Mouse (Mus musculus): Measurements from ENCODE around the gene Hesx1. TPM values are rescaled to one million over a fixed set of nuclear protein-coding genes. Genes with fewer than 3 reads are reported as not detected.

The Hesx1 gene
- polyA plus RNA-seq, 1 experiment from 2014 or later, result 0.29 TPM

GRCm38 (mm10) chr14:26996257-26996656, 2.0 kb downstream of the Hesx1 start:
- no peaks in the 10 kb centered on the region for H3K27me3 ChIP-seq (ENCODE audit: control insufficient read depth, insufficient read depth, low read length)
- no peaks in the 10 kb centered on the region for H3K9me3 ChIP-seq (replicated peaks; ENCODE audit: control insufficient read depth, low read length)
- H3K4me3 ChIP-seq (ENCODE audit: low read length), result no peak overlapping the region
- H3K27ac ChIP-seq (ENCODE audit: low read length), result no peak overlapping the region
- no peaks in the 10 kb centered on the region for H3K36me3 ChIP-seq (ENCODE audit: control insufficient read depth, insufficient read depth)
- ATAC-seq (replicated peaks; ENCODE audit: extremely low read depth, insufficient read depth, low FRiP score), result no peak
- no peak overlapping the region for H3K4me2 ChIP-seq (ENCODE audit: low read depth, low read length)
- no peak overlapping the region for H3K9ac ChIP-seq (ENCODE audit: low read length)
- peaks cover 5% of the 10 kb centered on the region for H3K4me1 ChIP-seq (ENCODE audit: control insufficient read depth, insufficient read depth, low read length)

DNA sequence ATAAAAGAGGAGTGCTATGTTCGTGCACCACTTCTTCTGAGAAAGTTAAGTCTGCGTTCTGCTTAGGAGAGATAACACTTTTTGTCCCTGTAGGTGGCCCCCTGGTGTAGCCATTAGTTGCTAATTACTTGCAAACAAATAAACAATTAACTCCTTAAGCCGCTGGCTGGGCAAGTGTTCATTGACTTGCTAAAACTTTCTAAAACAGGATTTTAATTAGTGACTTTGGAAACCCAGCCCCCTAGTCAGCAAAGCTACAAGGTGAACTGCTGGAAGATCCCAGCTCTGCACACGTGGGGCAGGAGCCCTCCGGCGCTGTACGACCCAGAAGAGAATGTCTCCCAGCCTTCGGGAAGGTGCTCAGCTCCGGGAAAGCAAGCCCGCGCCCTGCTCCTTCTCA, 6.2 kb downstream of the Hesx1 start:
- H3K27ac ChIP-seq (ENCODE audit: low read length), result no peak overlapping the region
- no peaks in the 10 kb centered on the region for H3K36me3 ChIP-seq (ENCODE audit: control insufficient read depth, insufficient read depth)
- peak overlapping the region; percentile 36 for H3K4me2 ChIP-seq (ENCODE audit: low read depth, low read length)
- no peak overlapping the region for H3K9ac ChIP-seq (ENCODE audit: low read length)
- no peaks in the 10 kb centered on the region for H3K4me1 ChIP-seq (ENCODE audit: control insufficient read depth, insufficient read depth, low read length)
- ATAC-seq (replicated peaks; ENCODE audit: extremely low read depth, insufficient read depth, low FRiP score), result no peak
- H3K4me3 ChIP-seq (ENCODE audit: low read length), result peak overlapping the region; percentile 8
- H3K27me3 ChIP-seq (ENCODE audit: control insufficient read depth, insufficient read depth, low read length), result no peaks in the 10 kb centered on the region
- H3K9me3 ChIP-seq (replicated peaks; ENCODE audit: control insufficient read depth, low read length), result no peaks in the 10 kb centered on the region
- 6% methylated on average over 11 of the region's 11 CpGs for WGBS

- WGBS, result 61% methylated on average over 7 of the region's 7 CpGs
- no peak overlapping the region for H3K4me2 ChIP-seq (ENCODE audit: low read depth, low read length)
- ATAC-seq (replicated peaks; ENCODE audit: extremely low read depth, insufficient read depth, low FRiP score), result no peak
- no peaks in the 10 kb centered on the region for H3K36me3 ChIP-seq (ENCODE audit: control insufficient read depth, insufficient read depth)
- no peaks in the 10 kb centered on the region for H3K9me3 ChIP-seq (replicated peaks; ENCODE audit: control insufficient read depth, low read length)
- no peaks in the 10 kb centered on the region for H3K27me3 ChIP-seq (ENCODE audit: control insufficient read depth, insufficient read depth, low read length)
- H3K9ac ChIP-seq (ENCODE audit: low read length), result no peak overlapping the region
- no peak overlapping the region for H3K4me3 ChIP-seq (ENCODE audit: low read length)
- no peaks in the 10 kb centered on the region for H3K4me1 ChIP-seq (ENCODE audit: control insufficient read depth, insufficient read depth, low read length)
- no peak overlapping the region for H3K27ac ChIP-seq (ENCODE audit: low read length)
Measured at GRCm38 (mm10) chr14:27004906-27005305, 10.7 kb downstream of the Hesx1 start.

GRCm38 (mm10) chr14:27005937-27006336, 11.7 kb downstream of the Hesx1 start:
- ATAC-seq (replicated peaks; ENCODE audit: extremely low read depth, insufficient read depth, low FRiP score), result no peak
- 28% methylated on average over 6 of the region's 6 CpGs for WGBS
- no peak overlapping the region for H3K27ac ChIP-seq (ENCODE audit: low read length)

GRCm38 (mm10) chr14:27011561-27011960, 17.3 kb downstream of the Hesx1 start:
- no peaks in the 10 kb centered on the region for H3K9me3 ChIP-seq (replicated peaks; ENCODE audit: control insufficient read depth, low read length)
- no peak for ATAC-seq (replicated peaks; ENCODE audit: extremely low read depth, insufficient read depth, low FRiP score)
- H3K36me3 ChIP-seq (ENCODE audit: control insufficient read depth, insufficient read depth), result no peaks in the 10 kb centered on the region
- 73% methylated on average over 5 of the region's 5 CpGs for WGBS
- no peak overlapping the region for H3K4me3 ChIP-seq (ENCODE audit: low read length)
- no peak overlapping the region for H3K9ac ChIP-seq (ENCODE audit: low read length)
- H3K4me1 ChIP-seq (ENCODE audit: control insufficient read depth, insufficient read depth, low read length), result no peaks in the 10 kb centered on the region
- no peak overlapping the region for H3K4me2 ChIP-seq (ENCODE audit: low read depth, low read length)
- no peak overlapping the region for H3K27ac ChIP-seq (ENCODE audit: low read length)
- no peaks in the 10 kb centered on the region for H3K27me3 ChIP-seq (ENCODE audit: control insufficient read depth, insufficient read depth, low read length)

More at GRCm38 (mm10) chr14:27005937-27006336, 11.7 kb downstream of the Hesx1 start:
- no peaks in the 10 kb centered on the region for H3K9me3 ChIP-seq (replicated peaks; ENCODE audit: control insufficient read depth, low read length)
- no peak overlapping the region for H3K9ac ChIP-seq (ENCODE audit: low read length)
- no peaks in the 10 kb centered on the region for H3K4me1 ChIP-seq (ENCODE audit: control insufficient read depth, insufficient read depth, low read length)
- H3K27me3 ChIP-seq (ENCODE audit: control insufficient read depth, insufficient read depth, low read length), result no peaks in the 10 kb centered on the region
- no peak overlapping the region for H3K4me3 ChIP-seq (ENCODE audit: low read length)
- H3K4me2 ChIP-seq (ENCODE audit: low read depth, low read length), result no peak overlapping the region
- no peaks in the 10 kb centered on the region for H3K36me3 ChIP-seq (ENCODE audit: control insufficient read depth, insufficient read depth)

DNA sequence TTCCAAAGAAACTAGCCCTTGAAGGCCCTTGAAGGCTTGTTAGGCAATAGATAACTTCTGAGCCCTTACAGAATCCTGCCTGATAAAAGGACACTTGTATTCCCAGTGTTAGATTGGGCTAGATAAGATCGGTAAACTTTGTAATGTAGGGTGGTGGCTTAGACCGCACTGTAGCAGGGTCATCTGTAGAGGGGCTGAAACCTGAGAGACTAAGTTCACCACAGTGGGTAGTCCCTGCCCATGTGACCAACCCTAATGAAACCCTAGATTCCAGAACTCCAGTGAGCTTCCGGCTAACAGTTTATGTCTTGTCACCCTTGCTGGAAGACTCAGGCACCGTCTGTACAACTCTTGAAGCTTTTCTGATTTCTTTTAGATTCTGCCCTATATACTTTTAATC, 19.4 kb downstream of the Hesx1 start:
- 45% methylated on average over 4 of the region's 4 CpGs for WGBS
- no peak overlapping the region for H3K27ac ChIP-seq (ENCODE audit: low read length)

GRCm38 (mm10) chr14:27017936-27018335, 23.7 kb downstream of the Hesx1 start:
- Histone ChIP-seq H3K9ac (ENCODE audit: low read length) (no peak overlapping the region), H3K9me3 (replicated peaks; ENCODE audit: control insufficient read depth, low read length) (0 out of 2 replicates have a peak, but pooled peaks cover 2% of the 10 kb centered on the region), H3K36me3 (ENCODE audit: control insufficient read depth, insufficient read depth) (no peaks in the 10 kb centered on the region), H3K4me2 (ENCODE audit: low read depth, low read length) (no peak overlapping the region), H3K27me3 (ENCODE audit: control insufficient read depth, insufficient read depth, low read length) (no peaks in the 10 kb centered on the region), H3K27ac (ENCODE audit: low read length) (no peak overlapping the region), H3K4me1 (ENCODE audit: control insufficient read depth, insufficient read depth, low read length) (no peaks in the 10 kb centered on the region), H3K4me3 (ENCODE audit: low read length) (no peak overlapping the region)
- WGBS, result 85% methylated on average over 2 of the region's 2 CpGs
- ATAC-seq (replicated peaks; ENCODE audit: extremely low read depth, insufficient read depth, low FRiP score), result no peak

More for the DNA sequence above, 19.4 kb downstream of the Hesx1 start:
- no peak overlapping the region for H3K4me2 ChIP-seq (ENCODE audit: low read depth, low read length)
- no peaks in the 10 kb centered on the region for H3K36me3 ChIP-seq (ENCODE audit: control insufficient read depth, insufficient read depth)
- no peak for ATAC-seq (replicated peaks; ENCODE audit: extremely low read depth, insufficient read depth, low FRiP score)
- no peaks in the 10 kb centered on the region for H3K9me3 ChIP-seq (replicated peaks; ENCODE audit: control insufficient read depth, low read length)
- no peak overlapping the region for H3K4me3 ChIP-seq (ENCODE audit: low read length)
- no peak overlapping the region for H3K9ac ChIP-seq (ENCODE audit: low read length)
- H3K4me1 ChIP-seq (ENCODE audit: control insufficient read depth, insufficient read depth, low read length), result no peaks in the 10 kb centered on the region
- no peaks in the 10 kb centered on the region for H3K27me3 ChIP-seq (ENCODE audit: control insufficient read depth, insufficient read depth, low read length)

DNA sequence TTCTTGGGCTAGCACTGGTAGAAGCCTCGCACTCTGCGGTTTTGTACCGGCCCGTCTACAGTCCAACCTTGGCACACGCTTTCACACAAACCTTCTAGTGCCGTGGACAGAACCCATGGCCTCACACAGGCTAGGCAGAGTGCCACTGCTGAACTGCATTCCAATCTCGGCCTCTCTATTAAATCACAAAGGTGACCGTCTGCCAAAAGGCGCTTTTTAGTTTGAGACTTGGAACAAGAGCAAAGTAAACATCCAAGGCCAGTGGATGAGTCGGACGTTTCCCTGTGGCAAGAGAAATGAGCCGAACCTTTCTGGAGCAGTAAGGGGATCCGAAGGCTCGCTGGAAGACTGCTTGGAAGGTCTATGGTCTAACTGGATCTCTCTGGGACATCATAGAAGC, 25.6 kb downstream of the Hesx1 start:
- Histone ChIP-seq H3K9ac (ENCODE audit: low read length) (no peak overlapping the region), H3K36me3 (ENCODE audit: control insufficient read depth, insufficient read depth) (no peaks in the 10 kb centered on the region), H3K9me3 (replicated peaks; ENCODE audit: control insufficient read depth, low read length) (0 out of 2 replicates have a peak, but pooled peaks cover 2% of the 10 kb centered on the region), H3K27me3 (ENCODE audit: control insufficient read depth, insufficient read depth, low read length) (no peaks in the 10 kb centered on the region), H3K4me2 (ENCODE audit: low read depth, low read length) (no peak overlapping the region), H3K27ac (ENCODE audit: low read length) (no peak overlapping the region), H3K4me3 (ENCODE audit: low read length) (no peak overlapping the region), H3K4me1 (ENCODE audit: control insufficient read depth, insufficient read depth, low read length) (no peaks in the 10 kb centered on the region)
- no peak for ATAC-seq (replicated peaks; ENCODE audit: extremely low read depth, insufficient read depth, low FRiP score)
- 74% methylated on average over 14 of the region's 14 CpGs for WGBS

GRCm38 (mm10) chr14:27022876-27023275, 28.7 kb downstream of the Hesx1 start:
- Histone ChIP-seq H3K9ac (ENCODE audit: low read length) (no peak overlapping the region), H3K27me3 (ENCODE audit: control insufficient read depth, insufficient read depth, low read length) (no peaks in the 10 kb centered on the region), H3K4me3 (ENCODE audit: low read length) (no peak overlapping the region), H3K36me3 (ENCODE audit: control insufficient read depth, insufficient read depth) (no peaks in the 10 kb centered on the region), H3K27ac (ENCODE audit: low read length) (no peak overlapping the region), H3K9me3 (replicated peaks; ENCODE audit: control insufficient read depth, low read length) (0 out of 2 replicates have a peak, but pooled peaks cover 2% of the 10 kb centered on the region), H3K4me1 (ENCODE audit: control insufficient read depth, insufficient read depth, low read length) (no peaks in the 10 kb centered on the region), H3K4me2 (ENCODE audit: low read depth, low read length) (no peak overlapping the region)
- WGBS, result 43% methylated on average over 11 of the region's 11 CpGs
- no peak for ATAC-seq (replicated peaks; ENCODE audit: extremely low read depth, insufficient read depth, low FRiP score)

All from heart, embryonic 16.5 days (tissue).